Mouse (Mus musculus) liver, embryonic 11.5 days (tissue): Measurements from ENCODE around the gene Mpdu1. TPM values are rescaled to one million over a fixed set of nuclear protein-coding genes. Genes with fewer than 3 reads are reported as not detected.
A peak's percentile ranks its signal among the peaks of the same experiment; 100 is the strongest.

ENCODE experiments used
- ATAC-seq: fragments of 200-750 bp; cut with Nextera tagmentation; replicated peaks from 2 replicates; pipeline ENCODE4 v1.8.0; 2017; ENCODE audit warnings: moderate number of reproducible peaks, mild to moderate bottlenecking, moderate TSS enrichment, moderate library complexity; ENCODE audit not compliant: low FRiP score
- DNase-seq: peaks from one replicate; pipeline ENCODE4 v3.0.0-alpha.2; 2017; ENCODE audit warnings: low spot score
- H3K27ac ChIP-seq: fragments of 300-500 bp; sonication (generic); 2 replicates; pipeline ENCODE4 v1.5.1; 2014; ENCODE audit warnings: mild to moderate bottlenecking, low read depth, low read length, control low read depth
- H3K27me3 ChIP-seq: fragments of 300-500 bp; sonication (generic); replicated peaks from 2 replicates; pipeline ENCODE4 v1.6.1; 2014; ENCODE audit warnings: low read length, mixed read lengths; ENCODE audit not compliant: control insufficient read depth, insufficient read depth
- H3K36me3 ChIP-seq: fragments of 300-500 bp; sonication (generic); 2 replicates; pipeline ENCODE4 v1.6.1; 2014; ENCODE audit warnings: mild to moderate bottlenecking, low read length, moderate library complexity, mixed read lengths; ENCODE audit not compliant: control insufficient read depth, insufficient read depth
- H3K4me1 ChIP-seq: fragments of 300-500 bp; sonication (generic); replicated peaks from 2 replicates; pipeline ENCODE4 v1.6.1; 2014; ENCODE audit warnings: low read length, mixed read lengths; ENCODE audit not compliant: control insufficient read depth, insufficient read depth
- H3K4me2 ChIP-seq: fragments of 300-500 bp; sonication (generic); 2 replicates; pipeline ENCODE4 v1.6.1; 2014; ENCODE audit warnings: mild to moderate bottlenecking, control low read depth, moderate library complexity
- H3K4me3 ChIP-seq: fragments of 300-500 bp; sonication (generic); 2 replicates; pipeline ENCODE4 v1.5.1; 2014; ENCODE audit warnings: low read depth, low read length, control low read depth
- H3K9ac ChIP-seq: fragments of 300-500 bp; sonication (generic); 2 replicates; pipeline ENCODE4 v1.6.1; 2014; ENCODE audit warnings: low read depth, low read length, control low read depth
- H3K9me3 ChIP-seq: fragments of 300-500 bp; sonication (generic); 2 replicates; pipeline ENCODE4 v1.6.1; 2016; ENCODE audit warnings: low read length, inconsistent platforms, mixed read lengths; ENCODE audit not compliant: control insufficient read depth
- WGBS: fragments of 180-500 bp; shearing (Covaris S2); extraction: QIAGEN DNeasy Blood & Tissue Kit; methylation state at CpG from one replicate; pipeline ENCODE4 v1.1.7; 2014; 5-methylcytosine and 5-hydroxymethylcytosine counted together
- polyA plus RNA-seq: library from polyadenylated mRNA; unstranded; fragments of >200 nt; fragmentation: Nextera tagmentation; extraction: Ambion mirVana; gene quantifications from 2 replicates; pipeline ENCODE4 v1.2.1, GENCODE M21; 2014

Gene Mpdu1
- polyA plus RNA-seq, 1 experiment from 2014 or later: 24.0 TPM

DNA sequence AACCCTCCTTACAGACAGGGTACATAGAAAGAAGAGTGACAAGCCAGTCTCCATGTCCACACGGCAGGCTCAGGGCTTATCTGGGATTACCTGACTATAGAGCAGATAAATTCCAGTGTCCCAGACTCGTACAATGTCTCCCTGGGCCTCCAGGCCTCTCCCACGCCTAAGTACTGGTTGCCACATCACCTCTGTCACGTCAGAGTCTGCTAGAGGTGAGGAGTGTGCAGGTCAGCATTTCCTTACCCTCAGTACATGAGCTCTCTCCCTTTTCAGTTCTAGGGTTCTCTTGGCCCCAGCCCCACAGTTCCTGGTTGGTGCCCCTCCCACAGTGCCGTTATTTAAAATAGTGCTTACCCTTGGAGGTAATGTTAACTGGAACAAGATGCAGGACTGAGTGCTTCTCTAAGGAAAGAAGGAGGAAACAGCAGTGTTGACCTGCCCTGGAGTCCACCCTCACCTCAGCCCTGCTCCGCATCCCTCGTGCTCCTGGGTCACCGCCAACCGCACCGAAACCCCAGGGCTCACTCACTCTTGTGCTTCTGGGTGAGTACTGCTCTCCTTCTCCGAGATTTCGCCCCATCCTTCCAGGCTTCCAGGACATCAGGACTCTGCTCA, 21.8 kb upstream of the Mpdu1 start:
- Histone ChIP-seq H3K36me3 (peaks cover 8% of the 10 kb centered on the region), H3K4me3 (no peak overlapping the region), H3K4me1 (peaks cover 29% of the 10 kb centered on the region), H3K9ac (no peak overlapping the region), H3K27ac (no peak overlapping the region), H3K4me2 (no peak overlapping the region), H3K27me3 (no peaks in the 10 kb centered on the region), H3K9me3 (no peaks in the 10 kb centered on the region)
- 75% methylated on average over 12 of the region's 12 CpGs for WGBS
- DNase-seq (no peak), ATAC-seq (no peak)

DNA sequence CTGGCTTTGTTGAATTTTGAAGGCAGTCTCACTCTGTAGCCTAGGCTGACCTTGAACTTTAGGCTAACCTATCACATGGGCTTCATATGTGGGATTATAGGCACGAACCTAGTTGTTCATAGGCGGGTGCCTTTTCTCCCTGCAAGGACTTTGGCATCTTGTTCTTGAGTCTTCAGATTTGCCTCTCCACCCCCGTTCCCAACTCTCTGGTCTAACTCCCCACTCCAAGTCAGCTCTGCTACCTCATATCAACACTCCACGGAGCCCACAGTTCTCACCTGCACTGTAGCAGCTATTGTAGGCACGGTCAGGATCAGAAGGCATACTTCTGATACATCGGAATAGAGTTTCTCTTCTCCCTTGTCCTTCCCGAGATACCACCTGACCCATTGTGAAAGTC, 21.1 kb upstream of the Mpdu1 start:
- H3K27ac ChIP-seq: no peak overlapping the region
- DNase-seq (no peak), ATAC-seq (no peak)
- H3K36me3 ChIP-seq: peaks cover 8% of the 10 kb centered on the region
- H3K4me2 ChIP-seq: no peak overlapping the region
- no peak overlapping the region for H3K9ac ChIP-seq
- H3K27me3 ChIP-seq: no peaks in the 10 kb centered on the region
- 69% methylated on average over 7 of the region's 7 CpGs for WGBS
- peaks cover 29% of the 10 kb centered on the region for H3K4me1 ChIP-seq
- H3K9me3 ChIP-seq: no peaks in the 10 kb centered on the region
- H3K4me3 ChIP-seq: no peak overlapping the region

DNA sequence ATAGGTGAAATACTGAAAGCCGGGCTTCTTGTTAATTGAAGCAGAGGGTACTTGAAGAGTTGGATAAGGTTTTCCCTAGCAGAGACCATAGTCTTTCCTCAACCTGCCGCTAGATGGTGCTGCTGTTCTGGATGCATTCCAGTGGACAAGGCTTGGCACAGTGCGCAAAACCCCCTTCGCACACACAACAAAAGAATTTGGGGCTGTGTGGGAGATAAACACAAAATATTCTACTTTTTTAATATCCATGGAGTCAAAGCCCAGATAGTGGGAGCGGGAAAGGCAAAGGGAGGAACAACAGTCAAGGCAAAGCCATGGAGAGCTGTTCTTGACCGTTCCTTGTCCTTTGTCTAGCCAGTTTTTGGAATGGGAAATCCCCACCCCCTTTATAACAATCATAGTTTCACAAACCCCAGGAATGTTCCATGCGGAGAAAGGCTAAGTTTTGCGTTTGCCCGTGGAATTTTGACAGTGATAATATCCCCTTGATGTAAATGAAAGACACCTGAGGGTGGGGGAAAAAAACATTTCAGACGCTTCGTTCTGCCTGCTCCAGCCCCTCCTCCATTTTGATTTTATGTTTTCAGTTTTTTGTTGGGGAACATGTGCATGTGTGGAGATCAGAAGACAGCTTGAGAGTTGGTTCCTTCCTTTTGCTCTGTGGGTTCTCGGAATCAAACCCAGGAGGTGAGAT, 20.5 kb upstream of the Mpdu1 start:
- peaks cover 29% of the 10 kb centered on the region for H3K4me1 ChIP-seq
- WGBS: 30% methylated on average over 12 of the region's 12 CpGs
- no peak; the same call in 1 of the 2 replicates for ATAC-seq

DNA sequence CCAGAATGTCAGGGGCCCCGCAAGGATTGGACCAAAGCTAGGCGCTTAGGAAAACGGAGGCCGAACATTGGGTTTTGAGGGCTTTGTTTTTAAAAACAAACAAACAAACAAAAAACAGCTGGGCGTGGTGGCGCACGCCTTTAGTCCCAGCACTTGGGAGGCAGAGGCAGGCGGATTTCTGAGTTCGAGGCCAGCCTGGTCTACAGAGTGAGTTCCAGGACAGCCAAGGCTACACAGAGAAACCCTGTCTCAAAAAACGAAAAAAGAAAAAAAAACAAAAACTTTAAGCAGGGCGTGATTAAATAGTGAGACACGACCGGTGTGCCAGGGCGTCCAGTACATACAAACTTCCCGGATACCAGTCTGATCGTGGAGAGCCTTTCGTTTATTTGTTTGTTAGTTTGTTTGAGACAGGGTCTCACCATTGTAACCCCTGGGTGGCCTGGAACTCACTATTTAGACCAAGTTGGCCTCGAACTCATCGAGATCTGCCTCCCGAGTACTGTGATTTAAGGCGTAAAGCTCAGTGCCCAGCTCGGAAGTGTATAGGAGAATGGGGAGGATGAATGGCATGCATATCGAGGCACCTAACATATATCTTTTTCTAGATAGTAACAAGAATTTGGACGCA, 19.9 kb upstream of the Mpdu1 start:
- Histone ChIP-seq H3K4me1 (peaks cover 29% of the 10 kb centered on the region), H3K27me3 (no peaks in the 10 kb centered on the region), H3K4me3 (peak overlapping the region; percentile 80), H3K27ac (peak overlapping the region; percentile 88), H3K9ac (peak overlapping the region; percentile 86), H3K36me3 (peaks cover 12% of the 10 kb centered on the region), H3K9me3 (no peaks in the 10 kb centered on the region), H3K4me2 (peak overlapping the region; percentile 93)
- peak; percentile 10 for ATAC-seq
- 25% methylated on average over 24 of the region's 24 CpGs for WGBS
- peak; percentile 59 for DNase-seq

More for the DNA sequence above, 20.5 kb upstream of the Mpdu1 start:
- no peaks in the 10 kb centered on the region for H3K9me3 ChIP-seq
- peak overlapping the region; percentile 88; the same call in 1 of the 2 replicates for H3K27ac ChIP-seq
- H3K4me2 ChIP-seq: peak overlapping the region; percentile 93
- H3K36me3 ChIP-seq: peaks cover 12% of the 10 kb centered on the region
- H3K27me3 ChIP-seq: no peaks in the 10 kb centered on the region
- DNase-seq: peak; percentile 79
- H3K4me3 ChIP-seq: peak overlapping the region; percentile 80
- no peak overlapping the region for H3K9ac ChIP-seq

DNA sequence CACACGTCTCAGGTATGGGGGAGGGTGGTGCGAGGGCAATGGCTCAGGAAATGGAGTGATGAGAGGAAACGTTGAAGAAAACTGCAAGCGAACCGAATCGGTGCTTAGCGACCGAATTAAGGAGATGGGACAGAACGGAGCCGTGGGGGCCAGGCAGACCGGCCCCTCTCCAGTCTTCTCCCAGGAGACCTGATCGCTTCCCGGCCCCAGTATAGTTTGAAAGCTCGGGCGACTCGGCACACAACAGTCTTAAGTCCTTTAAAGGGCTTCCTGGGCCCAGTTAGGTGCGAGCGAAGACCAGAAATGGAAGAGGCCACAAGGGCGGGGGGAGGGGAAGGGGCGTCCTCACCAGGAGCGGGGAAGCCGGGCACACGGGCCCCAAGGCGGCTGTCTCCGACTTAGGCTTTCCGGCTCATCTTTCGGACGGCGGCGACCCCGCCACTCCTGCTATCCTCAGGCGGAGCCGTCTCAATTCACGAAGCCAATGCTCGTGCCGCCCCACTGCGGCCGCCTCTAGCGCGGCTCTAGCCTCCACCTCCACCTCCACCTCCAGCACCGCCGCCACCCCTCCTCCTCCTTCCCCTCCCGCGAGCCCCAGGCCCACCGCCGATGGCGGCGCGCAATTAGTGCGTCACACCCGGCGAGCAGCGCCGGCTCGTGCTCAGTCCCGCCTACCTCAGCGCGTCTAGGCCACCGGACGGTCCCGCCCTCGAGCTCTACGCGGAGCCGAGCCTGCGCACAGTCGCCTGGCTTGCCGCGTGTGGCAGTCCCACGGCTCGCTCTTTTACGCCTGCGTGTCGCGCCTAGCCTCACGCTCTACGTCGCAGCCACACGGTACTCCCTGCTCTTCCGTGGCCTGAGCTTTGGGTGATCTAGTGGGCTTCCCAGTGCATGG, 19.1 kb upstream of the Mpdu1 start, which contains the start of gene Senp3:
Gene Senp3, minus strand, starts transcription at position 771 of the 895 bp plus-strand sequence.
- peaks cover 29% of the 10 kb centered on the region for H3K4me1 ChIP-seq
- H3K9me3 ChIP-seq: no peaks in the 10 kb centered on the region
- peak within 1 kb of the TSS; percentile 88 for H3K27ac ChIP-seq
- no peaks in the 10 kb centered on the region for H3K27me3 ChIP-seq
- H3K4me2 ChIP-seq: peak within 1 kb of the TSS; percentile 93
- WGBS: under 1% methylated on average over 80 of the region's 80 CpGs
- DNase-seq (peak; percentile 98), ATAC-seq (peak; percentile 96)
- H3K9ac ChIP-seq: peak within 1 kb of the TSS; percentile 86
- H3K36me3 ChIP-seq: peaks cover 15% of the 10 kb centered on the region
- peak within 1 kb of the TSS; percentile 80 for H3K4me3 ChIP-seq

DNA sequence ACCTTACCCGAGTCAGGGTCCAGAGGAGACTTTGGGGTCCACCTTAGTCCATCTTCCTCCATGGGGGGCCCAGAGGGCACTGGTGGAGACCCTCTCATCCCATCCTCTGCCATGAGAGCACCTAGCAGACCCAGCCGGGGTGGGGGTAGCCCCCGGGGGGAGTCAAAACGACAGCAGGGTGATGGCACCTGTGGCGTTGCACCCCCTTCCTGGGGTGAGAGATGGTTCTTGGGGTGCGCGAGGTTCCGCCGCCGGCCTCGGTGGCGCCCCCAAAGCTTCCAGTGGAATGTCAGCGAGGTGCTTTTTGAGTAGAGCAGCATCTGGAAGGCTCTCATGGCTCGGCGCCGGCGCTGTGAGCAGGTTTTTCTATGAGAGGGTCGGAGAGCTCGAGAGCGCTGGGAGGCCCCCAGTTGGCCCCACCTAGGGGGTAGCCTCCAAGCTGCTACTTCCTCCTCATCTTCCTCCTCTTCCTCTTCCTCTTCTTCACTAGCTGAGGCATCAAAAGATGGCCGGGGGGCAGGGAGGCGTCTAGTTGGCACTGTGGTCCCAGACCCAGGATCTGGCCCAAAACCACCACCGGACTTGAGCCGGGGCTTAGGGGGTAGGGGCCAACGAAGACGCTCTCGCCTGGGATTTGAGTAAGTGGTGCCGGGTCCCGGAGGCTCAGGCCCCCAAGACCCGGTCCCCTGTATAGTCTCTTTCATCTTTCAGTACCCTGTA, 17.9 kb upstream of the Mpdu1 start:
- ATAC-seq: no peak
- DNase-seq: no peak
- H3K4me2 ChIP-seq: peak overlapping the region; percentile 93
- peak overlapping the region; percentile 80 for H3K4me3 ChIP-seq
- no peaks in the 10 kb centered on the region for H3K9me3 ChIP-seq
- H3K27ac ChIP-seq: 0 out of 2 replicates have a peak overlapping the region, but pooled peaks have one; percentile 7
- H3K4me1 ChIP-seq: peaks cover 24% of the 10 kb centered on the region
- peaks cover 23% of the 10 kb centered on the region for H3K36me3 ChIP-seq
- peak overlapping the region; percentile 86 for H3K9ac ChIP-seq
- H3K27me3 ChIP-seq: no peaks in the 10 kb centered on the region
- WGBS: 80% methylated on average over 30 of the region's 30 CpGs

DNA sequence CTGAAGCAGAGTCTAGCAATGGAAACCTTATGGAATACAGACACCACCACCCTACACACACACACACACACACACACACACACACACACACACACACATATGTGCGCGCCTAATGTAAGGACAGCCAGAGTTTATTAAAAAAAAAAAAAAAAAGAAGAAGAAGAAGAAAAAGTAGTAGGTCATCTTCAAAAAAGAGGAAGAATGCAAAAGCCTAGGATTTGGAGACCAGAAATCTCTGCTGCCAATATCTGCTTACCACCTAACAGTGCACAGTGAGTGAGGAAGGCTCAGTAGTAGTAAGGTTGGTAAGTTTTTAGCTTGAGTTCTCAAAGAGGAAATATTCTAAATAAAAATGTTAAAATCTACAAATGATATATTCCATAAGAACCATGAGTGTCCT, 16.7 kb upstream of the Mpdu1 start:
- Histone ChIP-seq H3K36me3 (peaks cover 26% of the 10 kb centered on the region), H3K27ac (no peak overlapping the region), H3K4me3 (0 out of 2 replicates have a peak overlapping the region, but pooled peaks have one; percentile 14), H3K4me2 (peak overlapping the region; percentile 37), H3K9me3 (no peaks in the 10 kb centered on the region), H3K27me3 (no peaks in the 10 kb centered on the region), H3K9ac (no peak overlapping the region), H3K4me1 (peaks cover 24% of the 10 kb centered on the region)
- ATAC-seq: no peak
- 100% methylated on average over 2 of the region's 2 CpGs for WGBS
- DNase-seq: no peak
